Mouse (Mus musculus) ES-Bruce4 (cell line): Measurements from ENCODE around the gene Metrnl.

ENCODE experiments used
- CTCF ChIP-seq: IDR thresholded peaks from one replicate; pipeline ENCODE4 v1.8.1; 2011; ENCODE audit warnings: low read depth, low read length
- EP300 ChIP-seq: IDR thresholded peaks from 2 replicates; pipeline ENCODE4 v1.6.1; 2011; ENCODE audit warnings: low read depth, low read length; ENCODE audit not compliant: insufficient read depth
- POLR2A ChIP-seq: IDR thresholded peaks from one replicate; pipeline ENCODE4 v1.8.1; 2011; ENCODE audit warnings: low read length; ENCODE audit not compliant: insufficient read depth

- TF ChIP-seq EP300 (no peak), POLR2A (no peak), CTCF (no peak)
Measured at GRCm38 (mm10) chr11:121688024-121688423, 13.3 kb upstream of the Metrnl start.
